Mouse (Mus musculus) testis, adult 2 months (tissue): ENCODE results near the gene Slc25a42.

ENCODE experiments used
- CTCF ChIP-seq: fragments of 200-500 bp; IDR thresholded peaks from 2 replicates; pipeline ENCODE4 v1.5.1; 2012; ENCODE audit warnings: low read depth, mild to moderate bottlenecking, inconsistent platforms, low read length, moderate library complexity; ENCODE audit not compliant: control insufficient read depth, insufficient read depth, insufficient replicate concordance
- POLR2A ChIP-seq: fragments of 200-500 bp; IDR thresholded peaks from 2 replicates; pipeline ENCODE4 v1.6.1; 2012; ENCODE audit warnings: low read depth, mild to moderate bottlenecking, inconsistent platforms, low read length, moderate library complexity; ENCODE audit not compliant: control insufficient read depth

DNA sequence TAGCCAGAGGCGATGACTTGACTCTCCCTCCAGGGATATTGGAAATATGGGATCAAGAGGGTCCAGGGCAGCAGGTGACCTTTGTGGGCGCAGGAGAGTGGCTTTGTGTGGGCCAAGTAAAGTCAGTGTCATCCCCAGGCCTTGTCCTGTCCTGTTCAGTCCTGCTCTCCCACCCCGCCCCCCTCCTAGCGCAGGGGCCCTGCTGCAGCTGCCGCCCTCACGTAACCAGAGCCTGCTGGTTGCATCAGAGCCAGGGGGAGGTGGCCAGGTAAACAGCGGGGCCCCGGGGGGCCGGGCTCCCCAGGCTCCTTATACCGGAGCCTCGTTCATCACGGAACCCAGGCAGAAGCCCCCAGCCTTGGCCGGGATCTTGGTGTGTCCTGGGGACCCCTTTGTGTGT is 61.9 kb downstream of the Slc25a42 start:
- TF ChIP-seq POLR2A = no peak
- no peak for TF ChIP-seq CTCF
